Mouse (Mus musculus) adipocyte (in vitro differentiated cells): ENCODE measurements at regions not wholly inside any gene's neighbourhood (a gene's known extent, or its start where the extent isn't known, plus 50 kb on each side); places are given as distances from the start of the nearest gene placed in this dataset.
A peak's percentile ranks its signal among the peaks of the same experiment; 100 is the strongest.
"Not testable (repeated sequence)": the region's sequence is repeated elsewhere in the genome, so short reads cannot be mapped to it uniquely, and the experiment has no call there.

Experiments used
- DNase-seq: peaks from one replicate; pipeline ENCODE4 v3.0.0-alpha.2; 2016; ENCODE audit warnings: low spot score

DNA sequence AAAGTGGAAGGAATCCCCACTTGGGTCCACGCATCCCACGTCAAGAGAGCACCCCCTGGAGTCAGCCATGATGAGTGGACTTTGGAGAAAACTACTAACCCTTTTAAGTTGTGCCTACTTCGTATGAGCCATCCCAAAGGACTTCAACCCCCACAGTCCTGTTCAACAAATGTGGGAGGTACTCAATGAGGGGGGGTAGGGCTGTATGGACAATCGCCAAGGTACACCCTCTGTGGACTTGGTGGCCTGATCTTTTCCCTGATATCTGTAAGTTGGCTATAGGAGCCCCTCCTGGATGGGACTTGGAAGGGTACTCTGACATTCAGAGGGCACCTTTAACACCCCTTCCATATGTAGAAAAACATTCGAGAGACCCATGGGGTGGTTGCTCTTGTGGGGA, 256.5 kb upstream of the Olfr161 start:
- DNase-seq, result not testable (repeated sequence)

DNA sequence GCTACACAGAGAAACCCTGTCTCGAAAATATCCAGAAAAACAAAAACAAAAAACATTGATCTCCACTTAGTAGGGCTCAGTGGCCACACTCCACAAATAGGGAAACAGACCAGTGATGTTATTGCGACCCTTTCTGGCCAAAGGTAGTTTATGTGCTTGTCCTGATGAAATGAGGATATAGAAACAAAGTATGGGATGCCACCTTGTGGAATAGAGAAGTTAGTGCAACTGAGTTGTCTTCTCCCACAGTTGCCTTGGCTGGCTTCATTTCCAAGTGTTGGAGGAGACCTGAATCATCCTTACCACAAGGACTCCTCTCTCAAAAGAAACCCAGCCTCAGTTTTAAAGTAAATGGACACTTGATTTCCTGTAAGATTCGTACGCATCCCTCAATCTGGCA, 247.5 kb upstream of the Olfr161 start:
- DNase-seq, result peak; percentile 15

DNA sequence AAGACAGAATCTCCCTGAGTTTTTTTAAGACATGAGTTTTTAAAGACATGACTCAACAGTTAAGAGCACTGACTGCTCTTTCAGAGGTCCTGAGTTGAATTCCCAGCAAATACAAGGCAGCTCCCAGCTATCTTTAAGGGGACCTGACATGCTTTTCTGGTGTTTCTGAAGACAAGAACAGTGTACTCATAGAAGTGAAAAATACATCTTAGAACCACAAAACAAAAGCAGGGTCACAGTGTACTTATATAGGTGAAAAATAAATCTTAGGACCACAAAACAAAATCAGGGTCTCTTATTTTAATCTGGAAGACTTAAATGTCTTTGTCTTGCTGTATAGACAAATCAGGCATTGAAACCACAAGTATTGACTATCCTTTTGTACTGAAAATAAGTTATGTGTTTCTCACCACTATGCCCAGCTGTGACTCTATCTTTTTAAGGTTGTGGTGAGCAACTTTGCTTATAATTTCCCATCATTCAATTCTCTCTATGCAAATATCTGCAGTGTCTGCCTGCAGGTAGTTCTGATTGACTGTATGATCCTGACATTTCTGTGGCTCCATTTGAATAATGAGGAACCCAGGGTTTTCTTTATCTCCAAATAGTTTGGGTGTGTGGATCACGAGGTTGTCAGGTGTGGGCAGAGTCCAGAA, 246.0 kb upstream of the Olfr161 start:
- not testable (repeated sequence) for DNase-seq

DNA sequence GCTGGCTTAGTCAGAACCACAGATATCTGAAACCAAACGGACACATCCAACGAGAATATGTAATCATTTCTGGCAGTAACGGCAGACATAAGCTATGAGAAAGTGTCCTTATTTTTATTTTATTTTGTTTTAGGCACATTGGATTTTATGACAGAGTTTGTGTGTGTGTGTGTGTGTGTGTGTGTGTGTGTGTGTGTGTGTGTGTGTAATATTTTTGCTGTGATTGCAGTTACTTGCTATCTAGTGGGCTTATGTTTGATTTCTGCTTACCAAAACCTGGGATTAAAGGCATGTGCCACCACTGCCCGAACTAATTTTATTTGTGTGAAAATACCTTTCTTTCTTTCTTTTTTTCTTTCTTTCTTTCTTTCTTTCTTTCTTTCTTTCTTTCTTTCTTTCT, 241.5 kb upstream of the Olfr161 start:
- DNase-seq, result not testable (repeated sequence)

DNA sequence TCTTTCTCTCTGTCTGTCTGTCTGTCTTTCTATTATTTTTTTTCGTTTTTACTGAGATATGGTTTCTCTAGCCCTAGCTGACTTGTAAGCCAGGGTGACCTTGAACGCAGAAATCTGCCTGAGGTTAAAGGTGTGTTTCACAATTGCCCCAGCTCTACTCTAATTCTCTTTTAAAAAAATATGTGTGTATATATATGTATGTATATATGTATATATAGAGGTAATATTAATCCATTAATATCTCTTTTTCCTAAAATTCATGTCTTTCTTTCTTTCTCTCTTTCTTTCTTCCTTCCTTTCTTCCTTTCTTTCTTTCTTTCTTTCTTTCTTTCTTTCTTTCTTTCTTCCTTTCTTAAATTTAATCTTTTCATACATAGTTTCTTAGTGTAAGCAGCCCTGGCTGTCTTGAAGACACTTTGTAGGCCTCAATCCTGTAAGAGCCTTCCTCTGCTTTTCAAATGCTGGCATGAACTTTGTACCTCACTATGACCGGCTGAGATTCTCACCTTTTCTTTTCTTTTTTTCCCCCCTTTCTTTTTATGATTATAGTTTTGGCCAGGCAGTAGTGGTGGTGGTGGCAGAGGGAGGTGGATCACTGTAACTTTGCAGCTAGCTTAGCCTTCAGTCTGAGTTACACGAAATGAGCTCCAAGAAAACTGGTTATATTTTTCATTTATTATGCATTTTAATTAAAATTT, 240.8 kb upstream of the Olfr161 start:
- peak; percentile 38 for DNase-seq

DNA sequence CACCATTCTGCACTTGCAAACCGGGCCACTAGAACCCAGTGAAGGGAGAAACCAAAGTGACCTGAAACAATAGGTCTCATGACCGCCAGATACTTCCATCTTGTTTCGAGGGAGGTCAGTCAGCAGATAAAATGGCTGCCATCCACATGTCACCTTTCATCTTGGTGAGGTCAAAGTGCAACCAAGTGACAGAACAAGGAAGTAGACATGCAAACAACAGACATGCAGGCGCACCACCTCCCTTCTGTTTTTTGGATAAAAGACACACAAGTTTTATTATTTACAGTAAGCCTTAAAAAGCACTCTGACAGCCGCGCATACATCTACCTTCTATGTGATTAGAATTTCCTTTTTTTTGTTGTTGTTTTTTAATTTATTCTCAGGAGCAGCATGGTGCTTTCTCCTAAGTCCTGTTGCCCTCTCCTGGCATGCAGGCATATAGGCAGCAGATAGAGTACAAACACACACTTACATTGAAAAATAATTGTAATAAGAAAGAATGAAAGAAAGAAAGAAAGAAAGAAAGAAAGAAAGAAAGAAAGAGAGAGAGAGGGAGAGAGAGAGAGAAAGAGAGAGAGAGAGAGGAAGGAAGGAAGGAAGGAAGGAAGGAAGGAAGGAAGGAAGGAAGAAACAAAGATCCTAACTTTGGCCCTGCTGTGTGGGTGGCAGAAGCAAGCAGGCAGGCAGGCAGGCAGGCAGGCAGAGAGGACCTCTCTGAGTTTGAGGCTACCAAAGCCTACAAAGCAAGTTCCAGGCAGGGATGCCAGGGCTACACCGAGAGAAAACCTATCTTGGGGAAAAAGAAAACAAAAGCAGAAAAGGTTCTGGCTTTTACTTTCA, 240.0 kb upstream of the Olfr161 start:
- DNase-seq, result peak; percentile 90

DNA sequence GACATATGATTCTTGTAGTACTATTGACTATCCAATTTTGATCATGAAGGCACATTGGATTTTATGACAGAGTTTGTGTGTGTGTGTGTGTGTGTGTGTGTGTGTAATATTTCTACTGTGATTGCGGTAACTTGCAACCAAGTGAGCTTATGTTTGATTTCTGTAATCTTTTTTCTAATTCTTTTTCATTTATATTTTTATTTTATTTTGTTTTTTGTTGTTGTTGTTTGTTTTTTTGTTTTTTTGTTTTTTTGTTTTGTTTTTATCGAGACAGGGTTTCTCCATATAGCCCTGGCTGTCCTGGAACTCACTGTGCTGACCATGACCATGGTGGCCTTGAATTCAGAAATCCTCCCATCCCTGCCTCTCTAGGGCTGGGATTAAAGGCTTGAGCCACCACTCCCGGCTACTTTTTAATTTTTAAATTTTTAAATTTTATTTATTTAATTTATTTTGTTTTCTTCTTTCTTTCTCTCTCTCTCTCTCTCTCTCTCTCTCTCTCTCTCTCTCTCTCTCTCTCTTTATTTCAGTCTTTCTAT, 239.3 kb upstream of the Olfr161 start:
- DNase-seq, result peak; percentile 24
